ENCODE assay signal across 8 mouse cellular contexts in genomic region chr5:142812621-142812975, GRCm38 (mm10). TPM values are rescaled to one million over a fixed set of nuclear protein-coding genes. Genes with fewer than 3 reads are reported as not detected.
A peak's percentile ranks its signal among the peaks of the same experiment; 100 is the strongest.
DNase-seq lines count a peak whose midpoint lies in the region; ATAC-seq and TF ChIP-seq lines count a peak whose summit lies in the region.

No protein-coding gene starts in this region.

- H3K9me3 ChIP-seq in heart, embryonic 13.5 days, result no peaks in the 10 kb centered on the region
- no peaks in the 10 kb centered on the region; the same call in 1 of the 2 replicates for H3K9me3 ChIP-seq in embryonic facial prominence, embryonic 10.5 days
- H3K9me3 ChIP-seq in hindbrain, postnatal 0 days (ENCODE audit: low read length), result no peaks in the 10 kb centered on the region
- no peaks in the 10 kb centered on the region for H3K9me3 ChIP-seq in midbrain, embryonic 14.5 days (ENCODE audit: control insufficient read depth, low read length)

- peaks cover 54% of the 10 kb centered on the region for H3K4me1 ChIP-seq in heart, embryonic 13.5 days
- peaks cover 49% of the 10 kb centered on the region for H3K4me1 ChIP-seq in embryonic facial prominence, embryonic 10.5 days
- peaks cover 23% of the 10 kb centered on the region for H3K4me1 ChIP-seq in hindbrain, postnatal 0 days (ENCODE audit: insufficient read depth, low read length)
- H3K4me1 ChIP-seq in midbrain, embryonic 14.5 days (ENCODE audit: control insufficient read depth, insufficient read depth, low read length), result peaks cover 38% of the 10 kb centered on the region

- peaks cover 34% of the 10 kb centered on the region for H3K36me3 ChIP-seq in heart, embryonic 13.5 days
- H3K36me3 ChIP-seq in embryonic facial prominence, embryonic 10.5 days (replicated peaks), result peaks cover 58% of the 10 kb centered on the region
- H3K36me3 ChIP-seq in hindbrain, postnatal 0 days (ENCODE audit: insufficient read depth, low read length), result no peaks in the 10 kb centered on the region
- peaks cover 39% of the 10 kb centered on the region; the same call in 1 of the 2 replicates for H3K36me3 ChIP-seq in midbrain, embryonic 14.5 days (ENCODE audit: control insufficient read depth, insufficient read depth, low read length)

- TF ChIP-seq CTCF in hindbrain, postnatal 0 days (IDR thresholded peaks at IDR 0.05; ENCODE audit: low read depth), result no peak

- 15% methylated on average over 8 of the region's 8 CpGs for WGBS in heart, embryonic 13.5 days
- 3% methylated on average over 8 of the region's 8 CpGs for WGBS in embryonic facial prominence, embryonic 10.5 days
- WGBS in hindbrain, postnatal 0 days, result 3% methylated on average over 8 of the region's 8 CpGs
- 3% methylated on average over 8 of the region's 8 CpGs for WGBS in midbrain, embryonic 14.5 days

- H3K4me2 ChIP-seq in heart, embryonic 13.5 days, result peak overlapping the region; percentile 92
- peak overlapping the region; percentile 91 for H3K4me2 ChIP-seq in hindbrain, postnatal 0 days (ENCODE audit: low read depth, low read length)
- H3K4me2 ChIP-seq in midbrain, embryonic 14.5 days (ENCODE audit: low read length), result peak overlapping the region; percentile 100

- H3K4me3 ChIP-seq in heart, embryonic 13.5 days, result peak overlapping the region; percentile 94
- peak overlapping the region; percentile 98 for H3K4me3 ChIP-seq in embryonic facial prominence, embryonic 10.5 days
- H3K4me3 ChIP-seq in hindbrain, postnatal 0 days (ENCODE audit: low read length), result peak overlapping the region; percentile 98
- H3K4me3 ChIP-seq in midbrain, embryonic 14.5 days (replicated peaks; ENCODE audit: low read depth, low read length), result peak overlapping the region; percentile 98

- intact Hi-C loops in left cerebral cortex, postnatal 25 days (cut with DNase I), result loop anchor here (2.0 kb wide), 1 partner anchor 44 kb away; no protein-coding TSS in a partner anchor

- DNase-seq in heart, adult 11 months, result no peak
- no peak for DNase-seq in embryonic facial prominence, embryonic 10.5 days (ENCODE audit: low spot score)
- no peak for DNase-seq in hindbrain, postnatal 0 days (ENCODE audit: low spot score)
- DNase-seq in midbrain, embryonic 14.5 days, result no peak
- no peak for DNase-seq in thymus, postnatal 0 days (ENCODE audit: low spot score)
- no peak for DNase-seq in thymus, postnatal 36 days
- no peak for DNase-seq in left cerebral cortex, postnatal 25 days (ENCODE audit: low spot score in 2 of 2)

- H3K9ac ChIP-seq in heart, embryonic 13.5 days, result peak overlapping the region; percentile 100
- H3K9ac ChIP-seq in hindbrain, postnatal 0 days (replicated peaks; ENCODE audit: low read length), result peak overlapping the region; percentile 100
- H3K9ac ChIP-seq in midbrain, embryonic 14.5 days (replicated peaks; ENCODE audit: low read length), result peak overlapping the region; percentile 100

- H3K27me3 ChIP-seq in heart, embryonic 13.5 days (replicated peaks), result no peaks in the 10 kb centered on the region
- H3K27me3 ChIP-seq in embryonic facial prominence, embryonic 10.5 days (replicated peaks; ENCODE audit: low read depth, poor library complexity, severe bottlenecking), result no peaks in the 10 kb centered on the region
- H3K27me3 ChIP-seq in hindbrain, postnatal 0 days (ENCODE audit: insufficient read depth, low read length), result no peaks in the 10 kb centered on the region
- no peaks in the 10 kb centered on the region for H3K27me3 ChIP-seq in midbrain, embryonic 14.5 days (ENCODE audit: control insufficient read depth, insufficient read depth, low read length)

- ATAC-seq in heart, embryonic 13.5 days (ENCODE audit: extremely low read depth, insufficient number of reproducible peaks, low FRiP score, low TSS enrichment), result no peak
- ATAC-seq in hindbrain, postnatal 0 days, result no peak
- ATAC-seq in midbrain, embryonic 14.5 days (ENCODE audit: low FRiP score, low TSS enrichment), result no peak

- H3K27ac ChIP-seq in heart, embryonic 13.5 days (replicated peaks), result peak overlapping the region; percentile 100
- H3K27ac ChIP-seq in embryonic facial prominence, embryonic 10.5 days (replicated peaks), result peak overlapping the region; percentile 100
- peak overlapping the region; percentile 100 for H3K27ac ChIP-seq in hindbrain, postnatal 0 days
- H3K27ac ChIP-seq in midbrain, embryonic 14.5 days (replicated peaks; ENCODE audit: low read depth, low read length), result peak overlapping the region; percentile 99

RNA-seq across cellular contexts. Expression of gene Tnrc18, which starts 4.9 kb away (rescaled TPM):
- 15.9 and 18.6 TPM in 2 replicates for polyA plus RNA-seq in heart, embryonic 13.5 days (2015; fragmentation: Nextera tagmentation; extraction: Ambion mirVana)
- polyA plus RNA-seq in embryonic facial prominence, embryonic 10.5 days (2016; fragmentation: Nextera tagmentation; extraction: Ambion mirVana), result 21.8 and 26.5 TPM in 2 replicates
- total RNA-seq in hindbrain, postnatal 0 days (2014; rRNA removed), result 134 and 137 TPM in 2 replicates
- 17.0 and 19.9 TPM in 2 replicates for polyA plus RNA-seq in hindbrain, postnatal 0 days (2015; fragmentation: Nextera tagmentation; extraction: Ambion mirVana)
- 37.7 and 47.4 TPM in 2 replicates for polyA plus RNA-seq in midbrain, embryonic 14.5 days (2014; fragmentation: Nextera tagmentation; extraction: Ambion mirVana)
- polyA plus RNA-seq in thymus, postnatal 0 days (2015; fragmentation: Nextera tagmentation; extraction: Ambion mirVana), result 6.9 and 9.6 TPM in 2 replicates
- total RNA-seq in left cerebral cortex, postnatal 25 days (2021), result 100 to 1,000 TPM; 114 to 125 TPM
